Mouse (Mus musculus) lung, adult 2 months (tissue): ENCODE data around the gene Gm5168.
"Not testable (repeated sequence)": the region's sequence is repeated elsewhere in the genome, so short reads cannot be mapped to it uniquely, and the experiment has no call there.

Experiments used
- CTCF ChIP-seq: fragments of 200-500 bp; IDR thresholded peaks from 2 replicates; pipeline ENCODE4 v1.5.1; 2011; ENCODE audit warnings: mild to moderate bottlenecking, low read length, control low read depth; ENCODE audit not compliant: insufficient read depth
- POLR2A ChIP-seq: fragments of 200-500 bp; IDR thresholded peaks from 2 replicates; pipeline ENCODE4 v1.6.1; 2011; ENCODE audit warnings: low read depth, mild to moderate bottlenecking, control low read depth, low read length, borderline replicate concordance; ENCODE audit errors: extremely low read depth

DNA sequence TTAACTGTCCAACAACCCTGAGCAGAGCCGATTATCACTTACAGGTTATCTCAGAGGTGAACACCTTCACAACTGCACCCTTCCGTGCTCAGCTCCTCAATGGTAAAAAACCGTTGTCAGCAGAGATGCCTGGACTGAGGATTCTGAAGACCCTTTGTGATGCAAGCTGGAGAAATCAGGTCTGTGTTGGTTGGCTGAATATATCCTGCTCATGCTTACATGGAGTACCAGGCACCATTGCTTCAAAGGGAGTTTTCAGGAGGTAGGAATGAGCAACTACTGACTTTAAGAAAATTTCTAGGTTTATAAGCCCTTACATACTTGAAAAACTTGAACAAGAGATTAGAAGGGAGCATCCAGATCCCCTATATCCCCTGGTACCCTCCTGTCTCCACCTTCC lies at the start of gene Gm5168:
- not testable (repeated sequence) for TF ChIP-seq CTCF, POLR2A
